Mouse (Mus musculus) heart, embryonic 16.5 days (tissue): ENCODE data around the gene Megf8. TPM values are rescaled to one million over a fixed set of nuclear protein-coding genes. Genes with fewer than 3 reads are reported as not detected.

Experiments
- ATAC-seq: fragments of 200-750 bp; cut with Nextera tagmentation; replicated peaks from 2 replicates; pipeline ENCODE4 v1.8.0; 2017; ENCODE audit warnings: moderate number of reproducible peaks; ENCODE audit not compliant: insufficient read depth, low FRiP score; ENCODE audit errors: extremely low read depth
- H3K27ac ChIP-seq: fragments of 300-500 bp; sonication (generic); 2 replicates; pipeline ENCODE4 v1.5.1; 2014; ENCODE audit warnings: mild to moderate bottlenecking, low read length, control low read depth, moderate library complexity
- H3K27me3 ChIP-seq: fragments of 300-500 bp; sonication (generic); 2 replicates; pipeline ENCODE4 v1.6.1; 2014; ENCODE audit warnings: low read length, mixed read lengths; ENCODE audit not compliant: control insufficient read depth, insufficient read depth
- H3K36me3 ChIP-seq: fragments of 300-500 bp; sonication (generic); 2 replicates; pipeline ENCODE4 v1.6.1; 2014; ENCODE audit not compliant: control insufficient read depth, insufficient read depth
- H3K4me1 ChIP-seq: fragments of 300-500 bp; sonication (generic); 2 replicates; pipeline ENCODE4 v1.6.1; 2014; ENCODE audit warnings: low read length, mixed read lengths; ENCODE audit not compliant: control insufficient read depth, insufficient read depth
- H3K4me2 ChIP-seq: fragments of 300-500 bp; sonication (generic); 2 replicates; pipeline ENCODE4 v1.6.1; 2014; ENCODE audit warnings: low read depth, mild to moderate bottlenecking, control low read depth, low read length
- H3K4me3 ChIP-seq: fragments of 300-500 bp; sonication (generic); 2 replicates; pipeline ENCODE4 v1.5.1; 2014; ENCODE audit warnings: mild to moderate bottlenecking, control low read depth, low read length
- H3K9ac ChIP-seq: fragments of 300-500 bp; sonication (generic); 2 replicates; pipeline ENCODE4 v1.6.1; 2014; ENCODE audit warnings: low read length, control low read depth
- H3K9me3 ChIP-seq: fragments of 300-500 bp; sonication (generic); replicated peaks from 2 replicates; pipeline ENCODE4 v1.6.1; 2016; ENCODE audit warnings: low read length; ENCODE audit not compliant: control insufficient read depth
- WGBS: fragments of 180-500 bp; shearing (Covaris S2); extraction: QIAGEN DNeasy Blood & Tissue Kit; methylation state at CpG from one replicate; pipeline ENCODE4 v1.1.7; 2014; 5-methylcytosine and 5-hydroxymethylcytosine counted together
- polyA plus RNA-seq: library from polyadenylated mRNA; unstranded; fragments of >200 nt; fragmentation: Nextera tagmentation; extraction: Ambion mirVana; gene quantifications from 2 replicates; pipeline ENCODE4 v1.2.1, GENCODE M21; 2015

Megf8 gene
- polyA plus RNA-seq, 1 experiment from 2014 or later: 7.4 TPM

DNA sequence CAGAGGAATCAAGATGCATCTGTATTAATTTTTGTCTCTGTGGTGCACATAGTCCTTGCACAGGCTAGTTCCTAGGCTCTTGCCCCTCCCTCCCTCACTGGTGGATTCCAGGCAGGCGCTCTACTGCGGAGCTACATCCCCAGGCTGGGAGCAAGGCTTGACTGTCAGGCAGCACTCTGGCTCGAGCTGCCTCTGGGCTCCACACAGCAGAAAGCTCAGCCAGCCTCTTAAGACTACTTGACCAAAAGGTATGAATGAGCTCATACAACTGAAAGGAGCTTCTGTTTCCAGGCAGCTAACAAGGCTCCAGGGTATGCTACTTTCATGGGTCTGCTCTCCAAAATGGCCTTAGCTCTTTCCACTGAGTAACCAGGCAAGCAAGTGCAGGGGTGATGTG is 64.3 kb downstream of the Megf8 start:
- no peak overlapping the region for H3K27ac ChIP-seq
- no peak overlapping the region for H3K4me2 ChIP-seq
- H3K9me3 ChIP-seq: no peaks in the 10 kb centered on the region
- no peaks in the 10 kb centered on the region for H3K27me3 ChIP-seq
- no peak overlapping the region for H3K4me3 ChIP-seq
- H3K4me1 ChIP-seq: peaks cover 34% of the 10 kb centered on the region
- no peak overlapping the region for H3K9ac ChIP-seq
- H3K36me3 ChIP-seq: peaks cover 16% of the 10 kb centered on the region; the same call in 1 of the 2 replicates
- no peak for ATAC-seq
- 38% methylated on average over 3 of the region's 3 CpGs for WGBS

DNA sequence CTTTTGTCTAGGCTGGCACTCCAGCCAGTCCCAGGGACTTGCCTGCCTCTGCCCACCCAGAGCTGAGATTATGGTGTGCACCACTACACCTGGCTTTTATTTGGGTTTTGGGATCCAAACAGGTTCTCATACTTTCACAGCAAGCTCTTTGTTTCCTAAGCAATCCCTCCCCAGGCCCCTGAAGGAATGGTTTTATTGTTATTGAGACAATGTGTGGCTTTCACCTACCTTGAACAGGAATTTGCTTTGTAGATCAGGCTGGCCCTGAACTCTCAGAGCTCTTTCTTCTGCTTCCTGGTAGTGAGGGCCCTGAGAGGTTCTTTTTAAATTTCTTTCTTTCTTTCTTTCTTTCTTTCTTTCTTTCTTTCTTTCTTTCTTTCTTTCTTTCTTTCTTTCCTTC is 65.6 kb downstream of the Megf8 start:
- no peaks in the 10 kb centered on the region for H3K9me3 ChIP-seq
- peaks cover 36% of the 10 kb centered on the region for H3K4me1 ChIP-seq
- H3K36me3 ChIP-seq: peaks cover 16% of the 10 kb centered on the region; the same call in 1 of the 2 replicates
- H3K9ac ChIP-seq: no peak overlapping the region
- no peak overlapping the region for H3K27ac ChIP-seq
- H3K4me3 ChIP-seq: no peak overlapping the region
- H3K27me3 ChIP-seq: no peaks in the 10 kb centered on the region
- no peak for ATAC-seq
- H3K4me2 ChIP-seq: no peak overlapping the region

DNA sequence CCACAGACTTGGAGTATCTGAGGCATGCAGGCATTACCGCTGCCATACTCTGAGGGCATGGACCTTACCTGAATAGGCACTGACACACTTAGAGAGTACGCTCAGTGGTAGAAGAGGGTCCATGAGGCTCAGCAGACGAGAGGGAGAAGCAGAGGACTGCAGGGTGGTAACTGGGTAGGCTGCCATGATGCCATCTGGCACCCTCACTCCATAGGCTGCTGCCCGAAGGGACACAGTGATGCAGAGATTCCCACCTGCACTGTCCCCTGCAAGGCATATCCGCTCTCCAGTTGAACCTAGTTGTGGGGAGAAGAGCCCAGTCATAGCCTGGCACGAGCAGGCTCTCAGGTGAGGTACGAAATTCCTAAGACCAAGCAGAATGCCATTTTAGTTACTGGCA is 66.4 kb downstream of the Megf8 start:
- Histone ChIP-seq H3K4me2 (no peak overlapping the region), H3K4me3 (no peak overlapping the region), H3K9ac (no peak overlapping the region), H3K27ac (no peak overlapping the region), H3K4me1 (peaks cover 40% of the 10 kb centered on the region), H3K36me3 (peaks cover 22% of the 10 kb centered on the region; the same call in 1 of the 2 replicates), H3K27me3 (no peaks in the 10 kb centered on the region), H3K9me3 (no peaks in the 10 kb centered on the region)
- ATAC-seq: no peak
- 94% methylated on average over 7 of the region's 7 CpGs for WGBS

- H3K9me3 ChIP-seq: no peaks in the 10 kb centered on the region
- H3K4me1 ChIP-seq: peaks cover 40% of the 10 kb centered on the region
- no peak overlapping the region for H3K4me2 ChIP-seq
- H3K36me3 ChIP-seq: peaks cover 22% of the 10 kb centered on the region; the same call in 1 of the 2 replicates
- no peak overlapping the region for H3K27ac ChIP-seq
- H3K9ac ChIP-seq: no peak overlapping the region
- no peaks in the 10 kb centered on the region for H3K27me3 ChIP-seq
- ATAC-seq: no peak
- no peak overlapping the region for H3K4me3 ChIP-seq
- 77% methylated on average over 4 of the region's 4 CpGs for WGBS
Observed at GRCm38 (mm10) chr7:25383891-25384290, 66.9 kb downstream of the Megf8 start.

DNA sequence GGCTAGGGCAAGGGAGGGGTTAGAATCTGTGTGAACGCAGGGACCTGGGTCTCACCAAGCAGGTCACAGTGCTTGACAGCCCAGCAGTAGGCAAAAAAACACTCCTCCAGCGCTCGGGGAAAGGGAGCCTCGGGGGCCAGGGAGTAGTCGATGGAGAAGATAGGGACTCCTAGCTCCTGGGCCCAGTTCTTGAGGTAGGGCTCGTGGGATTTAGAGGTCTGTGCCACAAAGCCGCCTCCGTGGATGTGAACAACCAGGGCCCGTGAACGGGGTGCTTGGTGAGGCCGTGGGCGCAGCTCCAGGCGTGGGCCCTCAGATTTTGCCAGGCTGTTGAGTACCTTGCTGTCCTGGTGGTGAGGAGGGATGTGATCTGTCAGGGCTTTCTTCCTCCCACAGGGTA is 67.4 kb downstream of the Megf8 start:
- WGBS: 87% methylated on average over 13 of the region's 13 CpGs
- no peak overlapping the region for H3K4me3 ChIP-seq
- H3K27me3 ChIP-seq: no peaks in the 10 kb centered on the region
- H3K4me1 ChIP-seq: peaks cover 40% of the 10 kb centered on the region
- H3K4me2 ChIP-seq: no peak overlapping the region
- no peak overlapping the region for H3K27ac ChIP-seq
- no peak for ATAC-seq
- H3K9ac ChIP-seq: no peak overlapping the region
- H3K9me3 ChIP-seq: no peaks in the 10 kb centered on the region
- peaks cover 22% of the 10 kb centered on the region; the same call in 1 of the 2 replicates for H3K36me3 ChIP-seq

DNA sequence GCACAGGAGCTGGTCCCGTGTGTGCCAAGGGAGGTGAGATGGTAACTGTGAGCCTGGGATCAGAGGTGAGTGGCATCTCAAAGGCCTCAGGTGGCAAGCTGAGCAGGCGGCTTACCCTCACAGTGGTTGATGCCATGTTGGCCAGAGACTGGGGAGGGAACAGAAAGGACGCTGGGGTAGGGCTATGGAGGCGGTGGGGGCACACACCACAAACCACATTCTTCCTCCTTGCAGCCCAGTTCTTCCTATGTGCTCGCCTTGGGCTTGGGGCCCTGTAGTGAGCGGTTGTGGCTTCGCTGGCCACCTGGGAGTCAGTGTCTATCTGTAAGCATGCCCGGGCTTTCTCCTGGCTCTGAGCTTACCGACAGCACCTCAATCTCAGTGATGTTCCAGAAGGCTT is 67.9 kb downstream of the Megf8 start:
- 80% methylated on average over 9 of the region's 9 CpGs for WGBS
- Histone ChIP-seq H3K4me2 (no peak overlapping the region), H3K4me3 (no peak overlapping the region), H3K36me3 (peaks cover 22% of the 10 kb centered on the region; the same call in 1 of the 2 replicates), H3K27ac (no peak overlapping the region), H3K27me3 (no peaks in the 10 kb centered on the region), H3K9me3 (no peaks in the 10 kb centered on the region), H3K4me1 (peaks cover 43% of the 10 kb centered on the region), H3K9ac (no peak overlapping the region)
- ATAC-seq: no peak

DNA sequence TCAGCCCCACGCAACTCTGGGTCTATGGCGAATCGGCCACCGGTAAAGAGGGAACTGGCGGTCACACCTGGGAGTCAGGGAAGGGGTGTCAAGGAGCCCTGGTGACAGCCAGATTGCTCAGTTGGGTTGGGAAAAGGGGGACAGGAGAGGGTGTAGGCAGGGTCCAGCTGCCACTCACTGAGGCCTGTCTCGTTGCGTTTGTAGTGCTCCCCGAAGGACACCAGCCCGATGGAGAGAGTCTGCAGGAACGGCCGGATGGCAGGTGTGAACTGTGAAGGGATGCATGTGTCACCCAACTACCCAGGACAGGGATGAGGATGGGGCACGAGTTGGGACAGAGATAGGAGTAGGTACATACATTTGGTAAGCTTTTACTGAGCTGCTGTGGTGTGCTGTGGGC is 68.3 kb downstream of the Megf8 start:
- Histone ChIP-seq H3K27ac (peak overlapping the region; percentile 90), H3K9ac (peak overlapping the region; percentile 35; the same call in 1 of the 2 replicates), H3K36me3 (peaks cover 22% of the 10 kb centered on the region; the same call in 1 of the 2 replicates), H3K4me2 (no peak overlapping the region), H3K9me3 (no peaks in the 10 kb centered on the region), H3K27me3 (no peaks in the 10 kb centered on the region), H3K4me3 (no peak overlapping the region), H3K4me1 (peaks cover 44% of the 10 kb centered on the region)
- ATAC-seq: no peak
- WGBS: 88% methylated on average over 12 of the region's 12 CpGs

DNA sequence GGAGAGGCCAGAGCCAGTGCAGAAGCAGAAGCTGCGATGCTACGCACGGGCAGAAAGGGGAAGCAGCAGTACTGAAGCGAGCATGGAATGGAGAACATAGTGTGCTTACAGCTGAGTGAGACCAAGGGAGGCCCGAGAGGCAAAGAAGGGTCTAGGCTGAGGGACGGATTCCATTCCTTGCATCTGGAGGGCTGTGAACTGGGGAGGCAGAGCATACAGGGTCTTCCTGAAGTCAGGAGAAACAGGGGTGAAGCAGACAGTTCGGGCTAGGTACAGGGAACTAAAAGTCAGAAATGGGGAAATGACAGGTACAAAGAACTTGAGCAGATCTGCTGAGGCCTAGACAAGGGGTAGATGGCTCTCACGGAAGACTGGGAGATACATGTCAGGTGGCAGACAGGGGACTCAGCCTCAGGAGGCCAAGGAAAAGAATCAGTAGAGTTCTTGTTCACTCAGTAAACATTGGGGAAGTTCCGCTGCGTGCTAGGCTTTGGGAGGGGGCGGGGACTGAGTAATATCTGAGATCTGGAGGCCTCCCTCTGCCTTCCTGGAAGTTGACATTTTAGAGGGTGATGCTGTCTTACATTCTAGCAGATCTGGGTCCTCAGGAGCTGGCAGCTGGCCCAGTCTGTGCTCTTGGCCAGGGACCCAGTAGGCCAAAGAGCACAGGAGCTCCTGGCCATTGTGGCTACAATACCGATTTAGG is 69.0 kb downstream of the Megf8 start:
- WGBS: 40% methylated on average over 12 of the region's 12 CpGs
- Histone ChIP-seq H3K4me3 (peak overlapping the region; percentile 11; the same call in 1 of the 2 replicates), H3K9ac (peak overlapping the region; percentile 35), H3K36me3 (peaks cover 22% of the 10 kb centered on the region; the same call in 1 of the 2 replicates), H3K4me1 (peaks cover 47% of the 10 kb centered on the region), H3K27me3 (no peaks in the 10 kb centered on the region), H3K27ac (peak overlapping the region; percentile 90), H3K4me2 (peak overlapping the region; percentile 53), H3K9me3 (no peaks in the 10 kb centered on the region)
- peak; percentile 86 for ATAC-seq

DNA sequence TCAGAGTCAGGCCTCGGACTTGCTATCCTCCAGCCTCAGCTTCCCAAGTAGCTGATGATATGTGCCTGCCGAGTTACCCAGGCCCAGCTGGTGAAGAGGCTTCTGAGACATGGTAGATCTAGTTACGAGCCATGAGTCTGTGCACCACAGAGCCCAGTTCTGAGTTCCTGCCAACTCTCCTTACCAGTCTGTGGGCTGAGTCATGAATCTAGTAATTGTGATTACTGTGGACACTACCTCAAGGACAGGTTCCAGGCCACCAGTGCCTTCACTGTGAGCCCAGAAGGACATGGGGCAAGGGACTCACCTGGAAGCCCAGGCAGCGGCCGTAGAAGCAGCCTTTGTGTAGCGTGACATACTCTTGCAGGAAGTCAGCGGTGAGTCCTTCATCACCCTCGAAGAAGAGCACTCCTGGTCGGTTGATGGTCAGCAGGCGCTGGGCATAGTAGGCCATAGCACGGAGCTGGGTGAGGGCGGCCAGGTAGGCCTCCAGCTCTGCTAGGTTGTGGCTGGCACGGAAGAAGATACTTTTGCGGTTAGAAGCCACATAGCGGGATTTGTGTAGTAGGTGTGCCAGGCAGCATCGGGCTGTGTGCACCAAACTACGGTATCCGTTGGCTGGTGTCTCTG is 71.0 kb downstream of the Megf8 start:
- Histone ChIP-seq H3K9me3 (no peaks in the 10 kb centered on the region), H3K4me3 (no peak overlapping the region), H3K36me3 (peaks cover 19% of the 10 kb centered on the region; the same call in 1 of the 2 replicates), H3K27me3 (no peaks in the 10 kb centered on the region), H3K9ac (no peak overlapping the region), H3K4me1 (peaks cover 49% of the 10 kb centered on the region), H3K4me2 (no peak overlapping the region), H3K27ac (no peak overlapping the region)
- 88% methylated on average over 18 of the region's 18 CpGs for WGBS
- ATAC-seq: no peak
